Mouse (Mus musculus) forebrain, embryonic 14.5 days (tissue): ENCODE results near the gene Adam6a. TPM values are rescaled to one million over a fixed set of nuclear protein-coding genes. Genes with fewer than 3 reads are reported as not detected.
"Not testable (repeated sequence)": the region's sequence is repeated elsewhere in the genome, so short reads cannot be mapped to it uniquely, and the experiment has no call there.

Source experiments
- ATAC-seq: fragments of 200-750 bp; cut with Nextera tagmentation; 2 replicates; pipeline ENCODE4 v1.8.0; 2017; ENCODE audit warnings: mild to moderate bottlenecking, moderate library complexity
- DNase-seq: peaks from one replicate; pipeline ENCODE4 v3.0.0-alpha.2; 2015; ENCODE audit warnings: low spot score
- H3K27ac ChIP-seq: fragments of 300-500 bp; sonication (generic); 2 replicates; pipeline ENCODE4 v1.5.1; 2014; ENCODE audit warnings: low read depth, mild to moderate bottlenecking, control low read depth, low read length, moderate library complexity
- H3K27me3 ChIP-seq: fragments of 300-500 bp; sonication (generic); replicated peaks from 2 replicates; pipeline ENCODE4 v1.6.1; 2014; ENCODE audit warnings: low read length, control low read depth, mixed read lengths; ENCODE audit not compliant: control insufficient read depth, insufficient read depth
- H3K36me3 ChIP-seq: fragments of 300-500 bp; sonication (generic); 2 replicates; pipeline ENCODE4 v1.6.1; 2014; ENCODE audit warnings: low read length, control low read depth; ENCODE audit not compliant: control insufficient read depth, insufficient read depth
- H3K4me1 ChIP-seq: fragments of 300-500 bp; sonication (generic); 2 replicates; pipeline ENCODE4 v1.6.1; 2014; ENCODE audit warnings: antibody characterized with exemption, low read length, control low read depth; ENCODE audit not compliant: control insufficient read depth, insufficient read depth
- H3K4me2 ChIP-seq: fragments of 300-500 bp; sonication (generic); 2 replicates; pipeline ENCODE4 v1.6.1; 2014; ENCODE audit warnings: mild to moderate bottlenecking, control low read depth, low read length
- H3K4me3 ChIP-seq: fragments of 300-500 bp; sonication (generic); 2 replicates; pipeline ENCODE4 v1.5.1; 2014; ENCODE audit warnings: low read depth, low read length, control low read depth
- H3K9ac ChIP-seq: fragments of 300-500 bp; sonication (generic); 2 replicates; pipeline ENCODE4 v1.6.1; 2014; ENCODE audit warnings: mild to moderate bottlenecking, low read length, control low read depth, moderate library complexity
- H3K9me3 ChIP-seq: fragments of 300-500 bp; sonication (generic); replicated peaks from 2 replicates; pipeline ENCODE4 v1.6.1; 2016; ENCODE audit warnings: low read length, control low read depth, mixed read lengths; ENCODE audit not compliant: control insufficient read depth
- WGBS: fragments of 180-500 bp; shearing (Covaris S2); extraction: QIAGEN DNeasy Blood & Tissue Kit; methylation state at CpG from one replicate; pipeline ENCODE4 v1.1.7; 2014; 5-methylcytosine and 5-hydroxymethylcytosine counted together
- polyA plus RNA-seq: library from polyadenylated mRNA; unstranded; fragments of >200 nt; fragmentation: Nextera tagmentation; extraction: Ambion mirVana; gene quantifications from 2 replicates; pipeline ENCODE4 v1.2.1, GENCODE M21; 2014

Adam6a gene
- polyA plus RNA-seq: not detected in 2 replicates

DNA sequence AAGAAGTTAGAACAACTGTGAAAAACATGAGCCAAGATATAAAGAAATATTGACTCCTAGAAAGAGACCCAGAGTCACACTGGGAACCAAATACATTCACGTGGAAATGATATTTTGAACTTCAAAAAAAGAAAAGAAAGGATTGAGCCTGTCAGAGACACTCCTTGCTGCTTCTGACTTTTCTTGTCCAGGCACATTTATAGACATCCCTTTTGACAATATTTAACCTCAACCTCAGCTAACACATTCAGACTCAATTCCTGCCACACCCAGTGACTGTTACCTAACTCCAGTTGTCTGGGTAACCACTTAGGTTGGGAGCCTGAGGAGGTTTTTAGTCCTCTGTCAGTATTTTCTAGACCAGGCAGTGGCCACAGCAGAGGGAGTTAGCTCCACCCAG lies at the start of gene Adam6a:
Gene Adam6a (plus strand): TSS at position 301 of the 400 bp plus-strand sequence.
- not testable (repeated sequence) for H3K4me3 ChIP-seq, H3K9me3 ChIP-seq, DNase-seq, H3K4me2 ChIP-seq, H3K27ac ChIP-seq, H3K36me3 ChIP-seq, H3K9ac ChIP-seq, H3K27me3 ChIP-seq, H3K4me1 ChIP-seq, ATAC-seq
- WGBS: no CpG with 5 or more reads among the region's 1 CpGs

GRCm38 (mm10) chr12:113525901-113526300 lies 17.8 kb upstream of the Adam6a start:
- peaks cover 6% of the 10 kb centered on the region; the same call in 1 of the 2 replicates for H3K9me3 ChIP-seq
- no peak overlapping the region for H3K9ac ChIP-seq
- no peak overlapping the region for H3K4me2 ChIP-seq
- H3K4me3 ChIP-seq: no peak overlapping the region
- H3K4me1 ChIP-seq: no peaks in the 10 kb centered on the region
- H3K36me3 ChIP-seq: no peaks in the 10 kb centered on the region
- DNase-seq: no peak
- H3K27me3 ChIP-seq: no peaks in the 10 kb centered on the region
- H3K27ac ChIP-seq: no peak overlapping the region
- ATAC-seq: no peak
- WGBS: 78% methylated on average over 2 of the region's 2 CpGs

DNA sequence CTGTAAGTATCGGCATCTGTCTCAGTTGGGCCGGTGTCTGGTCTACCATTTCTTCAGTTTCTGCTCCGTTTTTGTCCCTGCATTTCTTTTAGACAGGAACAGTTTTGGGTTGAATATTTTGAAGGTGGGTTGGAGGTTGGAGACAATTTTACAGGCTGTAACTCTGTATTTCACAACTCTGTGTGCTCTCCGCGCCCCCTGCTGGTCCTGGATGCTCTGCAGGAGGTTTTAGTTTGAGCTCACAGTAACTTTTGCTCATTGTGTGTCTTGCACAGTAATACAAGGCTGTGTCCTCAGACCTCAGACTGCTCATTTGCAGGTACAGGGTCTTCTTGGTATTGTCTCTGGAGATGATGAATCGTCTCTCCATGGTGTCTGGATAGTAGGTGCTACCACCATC lies 34.5 kb downstream of the Adam6a start:
- no peaks in the 10 kb centered on the region for H3K27me3 ChIP-seq
- ATAC-seq (no peak), DNase-seq (no peak)
- H3K4me2 ChIP-seq: no peak overlapping the region
- no peak overlapping the region for H3K27ac ChIP-seq
- no peak overlapping the region for H3K9ac ChIP-seq
- H3K4me1 ChIP-seq: no peaks in the 10 kb centered on the region
- H3K4me3 ChIP-seq: no peak overlapping the region
- no peaks in the 10 kb centered on the region for H3K36me3 ChIP-seq
- 54% methylated on average over 6 of the region's 6 CpGs for WGBS
- H3K9me3 ChIP-seq: peaks cover 15% of the 10 kb centered on the region

DNA sequence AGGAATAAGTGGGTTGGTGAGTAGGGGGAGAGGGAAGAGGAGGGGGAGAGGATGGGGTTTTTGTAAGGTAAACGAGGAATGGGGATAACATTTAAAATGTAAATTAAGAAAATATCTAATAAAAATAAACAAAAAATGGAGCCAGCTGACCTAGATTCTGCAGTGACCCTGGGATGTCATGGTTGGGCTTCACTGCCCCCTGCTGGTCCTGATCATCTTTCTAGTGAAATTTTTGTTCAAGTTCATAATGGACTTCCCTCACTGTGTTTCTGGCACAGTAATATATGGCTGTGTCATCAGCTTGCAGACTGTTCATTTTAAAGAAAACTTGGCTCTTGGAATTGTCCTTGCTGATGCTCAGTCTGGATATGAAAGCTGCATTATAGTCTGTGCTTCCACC lies 44.3 kb downstream of the Adam6a start:
- 90% methylated on average over 1 of the region's 1 CpGs for WGBS
- Histone ChIP-seq H3K4me3 (no peak overlapping the region), H3K36me3 (no peaks in the 10 kb centered on the region), H3K9ac (no peak overlapping the region), H3K27me3 (no peaks in the 10 kb centered on the region), H3K4me1 (no peaks in the 10 kb centered on the region), H3K9me3 (peaks cover 2% of the 10 kb centered on the region), H3K4me2 (no peak overlapping the region), H3K27ac (no peak overlapping the region)
- ATAC-seq (no peak), DNase-seq (no peak)

Other genes with a start within 250 kb of the Adam6a start
- not detected in 2 replicates for gene Adam6b, start 54.4 kb upstream of the Adam6a start, polyA plus RNA-seq